ENCODE assay signal across 10 mouse cellular contexts in the genomic region with DNA sequence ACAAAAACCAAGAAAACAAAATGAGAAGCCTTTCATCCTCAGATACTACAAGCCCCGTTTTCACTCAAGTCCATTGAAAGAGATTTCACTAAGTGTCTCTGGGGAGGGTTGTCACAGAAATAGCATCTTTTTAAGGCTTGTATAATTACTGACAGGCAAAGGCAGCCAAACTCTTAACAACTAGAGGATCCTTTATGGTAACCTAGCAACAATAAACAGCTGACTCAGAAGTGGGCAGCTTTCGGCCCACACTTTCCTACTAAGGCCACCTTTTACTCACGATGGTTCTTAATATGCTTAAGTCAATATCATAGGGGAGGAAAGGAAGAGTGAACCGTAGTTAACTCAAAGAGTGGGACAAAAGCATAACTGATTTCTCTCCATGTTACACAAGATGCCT. TPM values are rescaled to one million over a fixed set of nuclear protein-coding genes. Genes with fewer than 3 reads are reported as not detected.
DNase-seq lines count a peak whose midpoint lies in the region; ATAC-seq and TF ChIP-seq lines count a peak whose summit lies in the region.
"Had no signal": no experiment of that assay in that cellular context is flagged by ENCODE, and none has a peak within 500 bp of the region (broad histone marks: within the 10 kb centered on the region; RNA-seq: fewer than 3 reads in every experiment).

No protein-coding gene starts in this region.

- H3K4me2 ChIP-seq in embryonic facial prominence, embryonic 14.5 days (ENCODE audit: low read depth, low read length) = no peak overlapping the region
- no peak overlapping the region for H3K4me2 ChIP-seq in hindbrain, embryonic 14.5 days (replicated peaks)
- H3K4me2 ChIP-seq in midbrain, postnatal 0 days (ENCODE audit: low read depth, low read length, poor library complexity, severe bottlenecking) = no peak overlapping the region

- H3K4me3 ChIP-seq in embryonic facial prominence, embryonic 14.5 days (ENCODE audit: low read depth, low read length) = no peak overlapping the region
- H3K4me3 ChIP-seq in embryonic facial prominence, embryonic 10.5 days = no peak overlapping the region
- no peak overlapping the region for H3K4me3 ChIP-seq in hindbrain, embryonic 14.5 days (replicated peaks; ENCODE audit: low read length)
- H3K4me3 ChIP-seq in midbrain, postnatal 0 days (ENCODE audit: low read depth, low read length) = no peak overlapping the region

- no peak overlapping the region for H3K9ac ChIP-seq in embryonic facial prominence, embryonic 14.5 days (ENCODE audit: low read depth, low read length)
- no peak overlapping the region for H3K9ac ChIP-seq in hindbrain, embryonic 14.5 days
- H3K9ac ChIP-seq in midbrain, postnatal 0 days (replicated peaks; ENCODE audit: low read length, poor library complexity, severe bottlenecking) = no peak overlapping the region

- TF ChIP-seq CTCF in midbrain, postnatal 0 days (IDR thresholded peaks at IDR 0.05) = no peak

- peak; percentile 61 for DNase-seq in embryonic facial prominence, embryonic 14.5 days (ENCODE audit: low spot score)
- no peak for DNase-seq in embryonic facial prominence, embryonic 10.5 days (ENCODE audit: low spot score)
- peak; percentile 33 for DNase-seq in left cerebral cortex, adult 11 months (ENCODE audit: low spot score)
- no peak for DNase-seq in left cerebral cortex, postnatal 4 days
- DNase-seq in hindbrain, embryonic 14.5 days (ENCODE audit: low spot score) = peak; percentile 48
- DNase-seq in midbrain, postnatal 0 days (ENCODE audit: low spot score) = peak; percentile 63
- no peak for DNase-seq in urinary bladder, postnatal 36 days (ENCODE audit: low spot score in 2 of 2)
- DNase-seq: kidney, postnatal 14 days had no signal

- peaks cover 13% of the 10 kb centered on the region for H3K4me1 ChIP-seq in embryonic facial prominence, embryonic 14.5 days (ENCODE audit: control insufficient read depth, insufficient read depth, low read length)
- H3K4me1 ChIP-seq in embryonic facial prominence, embryonic 10.5 days = peaks cover 20% of the 10 kb centered on the region
- H3K4me1 ChIP-seq in hindbrain, embryonic 14.5 days (replicated peaks; ENCODE audit: control insufficient read depth, insufficient read depth, low read length) = peaks cover 17% of the 10 kb centered on the region
- peaks cover 5% of the 10 kb centered on the region for H3K4me1 ChIP-seq in midbrain, postnatal 0 days (ENCODE audit: insufficient read depth, low read length)

- H3K36me3 ChIP-seq in embryonic facial prominence, embryonic 14.5 days (ENCODE audit: control insufficient read depth, insufficient read depth, low read length) = no peaks in the 10 kb centered on the region
- H3K36me3 ChIP-seq in embryonic facial prominence, embryonic 10.5 days (replicated peaks) = no peaks in the 10 kb centered on the region; the same call in 1 of the 2 replicates
- no peaks in the 10 kb centered on the region for H3K36me3 ChIP-seq in hindbrain, embryonic 14.5 days (replicated peaks; ENCODE audit: control insufficient read depth, insufficient read depth)
- H3K36me3 ChIP-seq in midbrain, postnatal 0 days (ENCODE audit: insufficient read depth, low read length) = no peaks in the 10 kb centered on the region

- H3K9me3 ChIP-seq in embryonic facial prominence, embryonic 14.5 days (ENCODE audit: control insufficient read depth, low read length) = no peaks in the 10 kb centered on the region
- no peaks in the 10 kb centered on the region for H3K9me3 ChIP-seq in embryonic facial prominence, embryonic 10.5 days
- no peaks in the 10 kb centered on the region for H3K9me3 ChIP-seq in hindbrain, embryonic 14.5 days (ENCODE audit: control insufficient read depth, low read length)
- H3K9me3 ChIP-seq in midbrain, postnatal 0 days (ENCODE audit: low read length) = no peaks in the 10 kb centered on the region

- H3K27ac ChIP-seq in embryonic facial prominence, embryonic 14.5 days (replicated peaks; ENCODE audit: low read depth, low read length) = peak overlapping the region; percentile 57; the same call in 1 of the 2 replicates
- H3K27ac ChIP-seq in embryonic facial prominence, embryonic 10.5 days (replicated peaks) = no peak overlapping the region
- H3K27ac ChIP-seq in hindbrain, embryonic 14.5 days = no peak overlapping the region
- H3K27ac ChIP-seq in midbrain, postnatal 0 days (ENCODE audit: low read depth, low read length) = 0 out of 2 replicates have a peak overlapping the region, but pooled peaks have one; percentile 43

- intact Hi-C loops in left cerebral cortex, postnatal 4 days (cut with DNase I) = no loop called here

- 52% methylated on average over 4 of the region's 4 CpGs for WGBS in embryonic facial prominence, embryonic 14.5 days
- WGBS in embryonic facial prominence, embryonic 10.5 days = 61% methylated on average over 4 of the region's 4 CpGs
- 33% methylated on average over 4 of the region's 4 CpGs for WGBS in hindbrain, embryonic 14.5 days
- WGBS in midbrain, postnatal 0 days = 19% methylated on average over 4 of the region's 4 CpGs

- H3K27me3 ChIP-seq in embryonic facial prominence, embryonic 14.5 days (replicated peaks; ENCODE audit: control insufficient read depth, insufficient read depth, low read length) = no peaks in the 10 kb centered on the region
- no peaks in the 10 kb centered on the region for H3K27me3 ChIP-seq in embryonic facial prominence, embryonic 10.5 days (replicated peaks; ENCODE audit: low read depth, poor library complexity, severe bottlenecking)
- no peaks in the 10 kb centered on the region for H3K27me3 ChIP-seq in hindbrain, embryonic 14.5 days (ENCODE audit: control insufficient read depth, insufficient read depth, low read length)
- H3K27me3 ChIP-seq in midbrain, postnatal 0 days (ENCODE audit: insufficient read depth, low read length) = no peaks in the 10 kb centered on the region
- H3K27me3 ChIP-seq: Patski had no signal

- ATAC-seq in embryonic facial prominence, embryonic 14.5 days (ENCODE audit: low read depth) = no peak; the same call in 1 of the 2 replicates
- ATAC-seq in hindbrain, embryonic 14.5 days (ENCODE audit: low FRiP score) = peak; percentile 47; the same call in 1 of the 2 replicates
- peak; percentile 64 for ATAC-seq in midbrain, postnatal 0 days (ENCODE audit: low FRiP score)
- ATAC-seq in granulocyte monocyte progenitor cell, adult 5-6 weeks (replicated peaks; ENCODE audit: poor library complexity, severe bottlenecking) = no peak

RNA-seq across cellular contexts. Expression of a gene that starts 53.3 kb away (rescaled TPM):
- polyA plus RNA-seq in embryonic facial prominence, embryonic 14.5 days (2014; fragmentation: Nextera tagmentation; extraction: Ambion mirVana) = 11.6 and 12.1 TPM in 2 replicates
- polyA plus RNA-seq in embryonic facial prominence, embryonic 10.5 days (2016; fragmentation: Nextera tagmentation; extraction: Ambion mirVana) = 6.9 and 7.1 TPM in 2 replicates
- total RNA-seq in left cerebral cortex, postnatal 4 days (2021) = 1 to 10 TPM; 4.7 to 4.8 TPM
- 2.5 and 3.6 TPM in 2 replicates for polyA plus RNA-seq in hindbrain, embryonic 14.5 days (2014; fragmentation: Nextera tagmentation; extraction: Ambion mirVana)
- 3.3 and 4.0 TPM in 2 replicates for total RNA-seq in midbrain, postnatal 0 days (2014; rRNA removed)
- polyA plus RNA-seq in midbrain, postnatal 0 days (2015; fragmentation: Nextera tagmentation; extraction: Ambion mirVana) = 0.69 and 1.1 TPM in 2 replicates
- 13.9 and 23.3 TPM in 2 replicates for total RNA-seq in granulocyte monocyte progenitor cell, adult 5-6 weeks (2014; fragmentation: Nextera tagmentation)
- 17.3 and 27.0 TPM in 2 replicates for total RNA-seq in granulocyte monocyte progenitor cell, adult 5-6 weeks (2017)

Comparison
In these comparisons a context has a peak if more than half of its experiments do, and no peak if none do; other contexts are left out.
1. DNase-seq: peak in embryonic facial prominence, embryonic 14.5 days (single experiment), left cerebral cortex, adult 11 months (single experiment), hindbrain, embryonic 14.5 days (single experiment) and midbrain, postnatal 0 days (single experiment); none in embryonic facial prominence, embryonic 10.5 days (single experiment), left cerebral cortex, postnatal 4 days (single experiment) and urinary bladder, postnatal 36 days (0 of 2).
2. H3K27ac ChIP-seq: peak in embryonic facial prominence, embryonic 14.5 days (single experiment) and midbrain, postnatal 0 days (single experiment); none in embryonic facial prominence, embryonic 10.5 days (single experiment) and hindbrain, embryonic 14.5 days (single experiment).
3. ATAC-seq: peak in hindbrain, embryonic 14.5 days (single experiment) and midbrain, postnatal 0 days (single experiment); none in embryonic facial prominence, embryonic 14.5 days (single experiment) and granulocyte monocyte progenitor cell, adult 5-6 weeks (single experiment).